Mouse (Mus musculus): ENCODE measurements around the gene Usp44. TPM values are rescaled to one million over a fixed set of nuclear protein-coding genes. Genes with fewer than 3 reads are reported as not detected.
A peak's percentile ranks its signal among the peaks of the same experiment; 100 is the strongest.

Gene Usp44
- total RNA-seq, 2 experiments from 2014 or later = not detected

DNA sequence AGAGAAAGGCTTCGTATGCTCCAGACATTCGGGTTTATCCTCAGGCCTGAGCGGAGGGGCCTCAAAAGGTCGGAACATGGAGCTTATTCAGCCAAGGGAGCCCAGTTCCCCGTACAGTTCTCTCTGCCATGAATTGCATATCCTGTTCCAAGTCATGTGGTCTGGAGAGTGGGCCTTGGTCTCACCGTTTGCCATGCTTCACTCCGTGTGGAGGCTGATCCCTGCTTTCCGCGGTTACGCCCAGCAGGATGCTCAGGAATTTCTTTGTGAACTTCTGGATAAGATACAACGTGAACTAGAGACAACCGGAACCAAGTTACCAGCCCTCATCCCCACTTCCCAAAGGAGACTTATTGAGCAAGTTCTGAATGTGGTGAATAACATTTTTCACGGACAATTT lies 15.4 kb downstream of the Usp44 start:
- DNase-seq = no peak

DNA sequence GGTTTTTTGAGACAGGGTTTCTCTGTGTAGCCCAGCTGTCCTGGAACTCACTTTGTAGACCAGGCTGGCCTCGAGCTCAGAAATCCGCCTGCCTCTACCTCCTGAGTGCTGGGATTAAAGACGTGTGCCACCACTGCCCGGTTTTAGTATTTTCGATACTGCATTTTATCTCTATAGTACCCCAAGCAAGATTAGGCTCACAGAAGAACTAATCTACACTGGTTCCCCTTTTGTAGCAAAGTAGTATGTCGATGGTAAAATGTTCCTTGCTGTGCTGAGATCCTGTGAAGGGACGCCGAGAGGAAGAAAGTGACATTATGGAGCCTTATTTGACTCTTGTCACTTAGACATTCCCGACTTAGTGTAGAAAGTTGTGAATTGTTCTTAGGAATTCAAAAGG lies 23.8 kb downstream of the Usp44 start:
- no peak for DNase-seq

- no peak for DNase-seq
These were observed 24.7 kb downstream of the Usp44 start for GRCm38 (mm10) chr10:93856095-93856494.

DNA sequence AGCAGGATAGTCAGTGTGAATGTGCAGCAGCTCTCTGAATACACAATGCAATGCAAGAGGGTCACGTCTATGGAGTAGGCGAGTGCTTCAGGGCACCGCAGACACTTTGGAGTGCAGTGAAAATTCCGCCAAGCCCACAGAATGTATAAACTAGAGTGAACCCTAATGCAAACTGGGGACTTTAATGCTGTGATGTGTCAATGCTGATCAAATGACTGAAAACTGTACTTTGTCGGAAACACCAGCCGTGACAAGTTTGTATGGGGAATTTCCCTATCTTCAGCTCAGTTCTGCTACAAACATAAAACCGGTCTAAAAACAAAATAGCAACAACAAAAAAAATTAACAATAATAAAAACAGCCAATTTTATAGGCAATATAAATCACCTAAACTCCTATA lies 37.0 kb downstream of the Usp44 start:
- no peak for DNase-seq

DNA sequence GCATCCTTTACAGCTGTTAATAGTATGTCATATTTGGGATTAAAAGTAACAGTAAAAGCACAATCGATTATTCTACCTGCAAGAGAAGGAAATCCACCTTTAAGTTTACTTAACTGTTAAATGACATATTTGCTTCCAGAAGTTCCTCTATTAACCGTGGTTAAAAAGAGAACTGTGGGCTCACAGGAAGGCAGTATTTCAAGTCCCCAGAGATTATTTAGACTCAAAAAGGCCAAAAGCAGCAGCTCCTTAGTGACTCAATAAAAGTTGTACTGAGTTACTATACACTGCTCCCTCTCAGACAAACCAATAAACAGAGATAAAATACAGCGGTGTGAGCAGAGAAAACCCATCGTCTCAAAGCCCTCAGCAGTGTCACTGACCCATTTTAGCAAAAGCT lies 37.5 kb downstream of the Usp44 start:
- no peak for DNase-seq

DNA sequence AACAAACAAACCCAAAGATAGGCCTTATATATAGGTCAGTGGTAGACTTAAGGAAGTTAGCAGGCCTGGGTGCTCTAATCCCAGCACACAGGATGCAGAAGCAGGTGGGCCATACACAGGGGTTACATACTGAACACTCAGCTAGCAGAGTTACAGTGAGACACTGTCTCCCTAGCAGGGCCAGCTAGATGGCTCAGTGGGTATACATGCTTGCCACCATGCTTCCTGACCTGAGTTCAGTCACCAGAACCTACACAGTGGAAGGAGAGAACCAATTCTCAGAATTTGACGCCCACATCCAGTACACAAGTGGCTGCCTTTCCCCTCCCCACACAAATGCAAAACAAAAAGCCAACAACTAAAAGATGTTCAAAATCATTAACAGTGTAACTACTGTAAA lies 45.4 kb downstream of the Usp44 start:
- no peak for DNase-seq

- no peak for DNase-seq
These were observed 47.4 kb downstream of the Usp44 start for GRCm38 (mm10) chr10:93878732-93879131.

- no peak for DNase-seq
These were observed 50.6 kb downstream of the Usp44 start for GRCm38 (mm10) chr10:93881918-93882317.

DNA sequence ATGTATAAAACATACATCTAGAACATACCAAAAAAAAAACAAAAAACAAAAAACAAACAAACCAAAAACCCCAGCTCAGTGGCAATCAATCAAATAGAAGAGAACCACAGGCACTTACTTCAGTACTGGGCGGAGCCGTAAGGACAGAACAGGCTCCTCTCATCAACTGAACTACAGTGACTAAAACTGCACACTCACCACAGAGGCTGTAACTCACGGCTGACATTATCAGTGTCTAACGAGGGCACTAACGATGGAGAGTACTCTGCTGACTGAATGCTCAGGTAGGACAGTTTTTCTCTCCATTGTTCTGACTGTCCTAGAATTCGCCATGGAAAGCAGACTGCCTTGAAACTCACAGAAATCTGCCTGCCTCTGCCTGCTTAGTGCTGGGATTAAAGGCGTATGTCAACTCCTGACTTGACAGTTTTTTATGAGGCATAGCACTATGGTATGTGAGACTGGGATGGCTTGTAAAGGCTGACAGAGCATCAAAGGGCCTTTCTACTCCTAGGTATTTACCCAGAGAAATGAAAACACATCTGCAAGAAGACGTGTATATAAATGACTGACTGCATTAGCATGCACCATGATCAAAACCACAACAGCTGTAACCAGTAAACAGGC lies 51.5 kb downstream of the Usp44 start:
- no peak for DNase-seq

DNA sequence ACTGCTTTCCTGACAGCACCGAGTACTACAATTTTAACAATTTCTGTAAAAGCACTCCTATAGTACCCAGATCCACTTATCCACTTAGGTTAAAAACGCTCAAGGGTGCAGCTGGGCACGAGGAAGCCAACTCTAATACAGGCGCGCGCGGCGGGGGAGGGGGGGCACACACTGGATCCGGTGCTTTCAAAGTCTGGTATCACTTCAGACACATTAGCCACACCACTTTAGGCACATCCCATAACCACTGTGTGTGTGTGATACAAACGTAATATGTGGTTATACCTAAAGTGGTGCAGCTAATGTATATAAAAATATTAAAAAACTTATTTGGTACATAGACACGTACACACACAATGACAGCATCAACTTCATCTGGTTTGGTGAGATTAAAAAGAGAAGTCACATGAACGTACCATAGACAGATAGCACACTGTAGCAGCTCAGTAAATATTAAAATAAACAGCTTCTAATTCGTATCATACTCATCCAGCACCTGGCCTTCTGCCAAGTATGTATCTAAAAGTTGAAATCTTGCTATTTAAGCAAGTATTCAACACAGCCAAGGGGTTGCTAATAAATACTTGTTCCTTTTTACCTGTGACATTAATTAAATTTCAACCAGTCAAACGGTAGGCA lies 54.6 kb downstream of the Usp44 start:
- DNase-seq = no peak

DNA sequence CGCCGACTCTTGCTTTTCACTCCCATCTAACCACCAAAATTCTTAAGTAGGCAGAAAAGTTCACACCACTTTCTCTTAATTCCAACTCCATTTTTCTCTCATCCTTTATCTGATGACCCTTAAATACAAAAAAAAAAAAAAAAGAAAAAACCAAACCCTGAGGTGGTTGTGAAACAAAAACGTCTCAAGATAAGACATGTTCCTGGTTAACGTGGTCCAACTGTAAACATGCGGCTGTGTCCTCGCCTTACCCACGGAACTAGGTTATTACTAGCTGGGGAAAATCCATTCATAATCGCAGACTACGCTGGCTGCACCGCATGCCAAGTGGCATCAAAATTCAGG lies 57.2 kb downstream of the Usp44 start:
- no peak for DNase-seq

DNA sequence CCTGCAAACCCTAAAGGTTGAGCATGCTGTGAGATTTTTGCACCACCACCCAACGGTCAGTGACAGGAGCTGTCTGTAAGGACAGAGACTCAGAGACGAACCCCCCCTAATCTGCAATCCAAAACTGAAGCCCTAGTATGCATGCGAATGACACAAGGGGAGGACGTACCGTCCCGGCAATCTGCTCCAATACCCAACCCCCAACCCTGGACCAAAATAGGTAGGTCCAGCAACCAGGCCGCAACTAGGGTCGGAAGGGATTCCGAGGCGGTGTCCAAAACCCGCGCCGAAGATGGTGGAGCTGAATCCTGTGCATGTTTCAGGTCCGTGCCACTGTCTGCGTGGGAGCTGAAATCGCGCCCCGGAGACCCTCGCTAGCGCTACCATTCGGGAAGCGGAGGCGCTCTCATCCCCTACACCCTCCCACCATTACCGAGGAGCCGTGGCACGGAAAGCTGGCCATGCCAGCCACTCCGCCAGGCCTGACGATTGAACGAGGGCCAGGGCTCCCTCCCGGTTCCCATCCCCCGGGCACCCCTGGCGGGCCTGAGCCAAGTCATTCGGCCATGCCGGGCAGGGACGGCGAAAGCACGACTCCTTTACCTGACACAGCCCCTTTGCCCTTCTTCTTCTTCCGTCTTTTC lies 57.7 kb downstream of the Usp44 start:
- no peak for DNase-seq

- peak; percentile 92 for DNase-seq
These were observed 58.2 kb downstream of the Usp44 start for GRCm38 (mm10) chr10:93889579-93889950.

GRCm38 (mm10) chr10:93889976-93890375 lies 58.6 kb downstream of the Usp44 start:
- no peak for DNase-seq

DNA sequence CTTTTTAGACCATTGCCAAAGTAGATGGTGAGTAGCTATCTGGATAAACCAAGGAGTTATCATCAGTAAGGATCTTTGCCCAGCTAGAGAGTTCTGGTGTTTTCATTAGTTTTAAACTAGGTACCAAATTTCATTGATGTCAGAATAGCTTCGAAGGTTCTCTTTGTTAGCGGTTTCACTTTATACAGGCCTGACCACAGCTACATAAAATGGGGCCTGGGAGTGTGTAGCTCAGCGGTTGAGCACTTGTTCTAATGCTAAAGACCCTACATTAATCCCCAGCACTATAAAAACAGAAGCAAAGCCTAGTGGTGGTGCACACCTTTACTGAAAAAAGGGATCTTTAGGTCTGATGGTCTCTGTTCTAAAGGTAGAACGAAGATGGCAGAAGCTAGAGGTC lies 59.2 kb downstream of the Usp44 start:
- DNase-seq = no peak

DNA sequence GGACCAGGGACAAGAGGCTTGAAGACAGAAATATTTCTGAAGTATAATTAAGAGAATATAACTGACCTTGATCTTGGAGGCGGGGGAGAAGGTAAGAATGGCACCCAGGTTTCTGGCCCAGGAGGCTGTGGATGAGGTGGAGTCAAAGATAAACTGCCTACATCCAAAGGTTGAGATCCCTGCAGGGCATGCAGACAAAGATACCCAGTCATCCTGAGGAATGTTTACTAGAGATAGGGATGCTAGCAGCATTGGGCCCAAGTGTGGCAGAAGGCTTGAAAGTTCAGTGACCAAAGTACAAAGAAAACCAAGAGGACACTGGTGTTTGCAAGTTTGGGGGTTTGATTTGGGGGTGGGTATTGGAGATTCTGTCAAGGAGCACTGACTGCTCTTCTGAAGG lies 59.7 kb downstream of the Usp44 start:
- no peak for DNase-seq

DNA sequence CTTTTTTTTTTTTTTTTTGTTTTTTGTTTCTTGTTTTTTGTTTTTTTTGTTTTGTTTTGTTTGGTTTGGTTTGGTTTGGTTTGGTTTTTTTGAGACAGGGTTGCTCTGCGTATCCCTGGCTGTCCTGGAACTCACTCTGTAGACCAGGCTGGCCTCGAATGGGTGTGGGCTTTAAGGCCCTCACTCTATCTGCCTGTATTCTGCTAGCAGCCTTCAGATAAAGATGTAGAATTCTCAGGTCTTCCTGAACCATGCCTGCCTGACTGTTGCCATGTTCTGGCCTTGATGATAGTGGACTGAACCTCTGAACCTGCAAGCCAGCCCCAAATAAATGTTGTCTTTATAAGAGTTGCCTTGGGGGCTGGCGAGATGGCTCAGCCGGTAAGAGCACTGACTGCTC lies 61.2 kb downstream of the Usp44 start:
- DNase-seq = no peak

DNA sequence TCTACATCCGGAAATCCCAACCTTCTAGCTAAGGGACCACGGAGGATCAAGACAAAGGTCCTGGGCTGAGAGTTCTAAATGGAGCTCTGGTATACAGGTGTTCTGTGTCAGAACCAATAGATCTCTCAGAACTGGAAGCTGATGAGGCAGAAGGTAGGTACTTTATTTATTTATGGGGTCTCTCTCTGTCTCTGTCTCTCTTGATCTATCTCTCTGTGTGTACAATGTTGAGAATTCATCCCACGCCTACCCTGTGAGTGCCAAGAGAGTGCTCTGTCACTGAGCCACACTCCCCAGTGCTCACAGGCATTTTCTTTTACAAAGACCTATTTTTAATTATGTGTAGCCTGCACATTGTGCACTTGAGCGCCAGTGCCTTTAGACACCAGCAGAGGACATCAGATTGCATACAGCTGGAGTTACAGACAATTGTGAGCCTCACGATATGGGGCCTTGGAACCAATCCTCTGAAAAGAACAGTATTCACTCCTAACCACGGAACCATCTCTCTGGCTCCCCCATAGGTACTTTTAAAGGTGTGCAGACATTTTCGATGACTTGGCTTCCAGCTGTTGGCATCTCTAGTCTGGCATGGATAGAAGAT lies 65.8 kb downstream of the Usp44 start, which contains the start of gene Metap2:
Gene Metap2 (minus strand): TSS at position 51 of the 604 bp plus-strand sequence.
- no peak for DNase-seq

DNA sequence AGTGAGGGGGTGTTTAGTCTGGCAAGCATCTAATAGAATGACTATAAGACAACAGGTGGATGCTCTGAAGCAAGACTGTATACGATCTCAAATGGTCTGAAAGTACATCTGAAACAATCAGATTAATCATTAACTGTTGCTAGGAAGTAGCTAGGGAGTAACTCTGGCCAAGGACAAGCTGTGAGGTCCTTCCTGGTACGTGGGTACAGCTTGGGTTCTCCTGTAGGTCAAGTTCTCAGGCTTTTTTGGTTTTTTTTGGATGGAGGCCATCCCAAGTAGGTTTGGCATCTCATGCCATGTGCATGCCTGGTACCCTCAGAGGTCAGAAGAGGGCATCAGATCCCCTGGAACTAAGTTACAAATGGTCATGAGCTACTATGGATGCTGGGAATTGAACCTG lies 67.9 kb downstream of the Usp44 start:
- no peak for DNase-seq

- no peak for DNase-seq
These were observed 68.6 kb downstream of the Usp44 start for GRCm38 (mm10) chr10:93899907-93900306.

- no peak for DNase-seq
These were observed 76.0 kb downstream of the Usp44 start for GRCm38 (mm10) chr10:93907376-93907775.
